Mouse (Mus musculus) layer of hippocampus, adult 11-12 months (tissue): ENCODE data around the gene Ube2v1.
A peak's percentile ranks its signal among the peaks of the same experiment; 100 is the strongest.
"Not testable (repeated sequence)": the region's sequence is repeated elsewhere in the genome, so short reads cannot be mapped to it uniquely, and the experiment has no call there.

ENCODE experiments used
- DNase-seq: peaks from one replicate; pipeline ENCODE4 v3.0.0; 2022; ENCODE audit warnings: low spot score

Ube2v1 gene

DNA sequence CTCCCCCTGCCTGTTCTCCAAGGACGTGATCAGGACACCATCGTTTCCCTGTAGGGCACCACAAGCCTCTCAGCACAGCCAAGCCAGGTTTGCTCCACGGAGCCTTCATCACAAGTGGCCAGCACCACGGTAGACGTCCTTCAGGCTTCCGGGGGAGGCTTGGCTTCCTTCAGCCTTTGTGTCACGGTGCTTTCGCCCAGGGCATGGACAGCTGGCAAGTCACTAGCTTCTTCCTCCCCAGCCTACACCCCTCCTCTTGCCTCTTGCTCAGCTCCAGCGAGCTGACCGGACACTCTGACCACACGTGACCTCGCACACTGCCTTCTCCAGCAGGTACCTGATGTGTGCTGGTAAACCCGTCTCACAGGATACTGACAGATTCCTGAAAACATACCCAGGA is 9.5 kb downstream of the Ube2v1 start:
- DNase-seq = no peak

DNA sequence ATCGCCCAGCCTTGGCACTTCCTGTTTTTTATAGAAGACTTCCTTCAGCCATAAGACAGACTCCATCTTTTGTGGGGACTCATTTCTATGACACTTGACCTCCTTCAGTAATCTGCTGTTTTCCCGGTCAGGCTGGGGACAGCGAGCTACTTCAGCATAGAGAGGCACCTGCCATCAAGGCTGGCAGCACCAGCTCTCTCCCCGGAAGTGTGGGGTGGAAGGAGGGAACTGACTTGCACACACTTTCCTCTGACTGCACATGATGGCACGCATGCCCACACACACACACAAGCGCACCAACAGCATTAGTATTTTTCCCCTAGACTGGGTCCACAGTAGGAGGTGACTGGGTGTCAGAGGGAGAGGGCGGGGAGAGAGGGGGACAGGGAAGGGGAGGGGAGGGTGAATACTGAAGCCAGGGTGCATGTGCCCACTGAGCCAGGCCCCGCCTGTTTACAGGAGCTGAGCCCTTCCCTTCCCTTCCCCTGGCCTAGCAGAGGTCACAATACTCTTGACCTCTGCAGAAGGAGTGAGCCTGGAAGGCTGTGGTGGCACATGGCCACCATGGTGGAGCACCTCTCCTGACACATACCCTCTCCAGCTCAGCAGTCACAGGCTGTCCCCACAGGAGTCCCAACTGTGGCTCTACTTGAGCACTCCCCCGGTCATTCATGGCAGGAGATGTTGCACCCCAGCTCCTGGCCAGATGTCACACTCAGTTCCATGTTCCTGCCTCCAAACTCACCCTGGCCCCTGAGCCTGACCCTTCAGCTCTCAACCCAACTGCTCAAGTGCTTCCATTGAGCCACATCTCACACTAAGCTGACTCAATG is 10.4 kb downstream of the Ube2v1 start:
- DNase-seq = no peak

DNA sequence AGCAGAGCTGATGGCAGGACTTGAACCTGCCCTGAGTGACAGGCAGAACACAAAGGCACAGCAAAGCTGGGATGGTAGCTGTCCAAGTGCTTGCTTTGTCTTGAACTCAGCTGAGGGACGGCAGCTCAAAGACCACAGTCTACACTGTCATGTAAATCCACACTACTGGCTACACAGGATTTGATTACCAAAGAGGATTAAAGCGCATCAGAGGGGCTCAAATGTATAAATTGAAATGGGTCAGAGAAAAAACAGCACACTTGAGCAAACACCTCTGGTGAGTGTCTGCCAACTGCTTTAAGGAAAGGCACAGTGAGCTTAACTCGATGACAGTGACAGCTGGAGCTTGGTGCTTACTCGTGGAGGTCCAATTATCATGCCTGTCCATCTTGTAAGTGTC is 14.4 kb downstream of the Ube2v1 start:
- DNase-seq = no peak

GRCm38 (mm10) chr2:167617034-167617433 is 14.9 kb downstream of the Ube2v1 start:
- DNase-seq = no peak

DNA sequence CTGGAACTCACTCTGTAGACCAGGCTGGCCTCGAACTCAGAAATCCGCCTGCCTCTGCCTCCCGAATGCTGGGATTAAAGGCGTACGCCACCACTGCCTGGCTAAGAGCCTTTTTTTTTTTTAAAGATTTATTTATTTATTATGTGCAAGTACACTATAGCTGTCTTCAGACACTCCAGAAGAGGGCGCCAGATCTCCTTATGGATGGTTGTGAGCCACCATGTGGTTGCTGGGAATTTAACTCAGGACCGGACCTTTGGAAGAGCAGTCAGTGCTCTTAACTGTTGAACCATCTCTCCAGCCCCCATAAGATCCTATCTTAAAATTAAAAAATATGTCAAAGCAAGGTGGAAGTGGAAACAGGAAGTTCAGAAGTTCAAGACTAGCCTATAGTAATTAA is 18.6 kb downstream of the Ube2v1 start:
- DNase-seq = not testable (repeated sequence)

GRCm38 (mm10) chr2:167612122-167612521 is 19.8 kb downstream of the Ube2v1 start:
- DNase-seq = no peak

DNA sequence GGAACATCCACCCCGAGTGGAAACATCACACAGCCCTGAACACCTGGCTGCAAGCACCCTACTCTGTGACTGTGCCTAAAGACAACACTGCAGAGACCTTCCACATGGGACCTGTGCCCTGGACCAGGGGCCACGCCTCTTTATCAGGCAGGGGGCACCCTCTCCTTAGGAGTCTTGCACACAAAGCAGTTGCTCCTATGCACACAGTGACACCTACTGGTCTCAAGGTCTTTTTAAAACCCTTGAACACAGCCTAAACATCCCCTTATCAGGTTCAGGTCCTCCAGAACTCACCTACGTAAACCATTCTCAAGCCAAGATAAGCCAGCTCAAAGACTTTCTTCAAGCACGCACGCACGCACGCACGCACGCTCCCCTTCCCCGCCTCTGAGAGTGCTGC is 20.6 kb downstream of the Ube2v1 start:
- DNase-seq = no peak

- no peak for DNase-seq
These were observed 25.2 kb downstream of the Ube2v1 start for GRCm38 (mm10) chr2:167606745-167607123.

GRCm38 (mm10) chr2:167605817-167606744 is 25.8 kb downstream of the Ube2v1 start:
- DNase-seq = no peak

DNA sequence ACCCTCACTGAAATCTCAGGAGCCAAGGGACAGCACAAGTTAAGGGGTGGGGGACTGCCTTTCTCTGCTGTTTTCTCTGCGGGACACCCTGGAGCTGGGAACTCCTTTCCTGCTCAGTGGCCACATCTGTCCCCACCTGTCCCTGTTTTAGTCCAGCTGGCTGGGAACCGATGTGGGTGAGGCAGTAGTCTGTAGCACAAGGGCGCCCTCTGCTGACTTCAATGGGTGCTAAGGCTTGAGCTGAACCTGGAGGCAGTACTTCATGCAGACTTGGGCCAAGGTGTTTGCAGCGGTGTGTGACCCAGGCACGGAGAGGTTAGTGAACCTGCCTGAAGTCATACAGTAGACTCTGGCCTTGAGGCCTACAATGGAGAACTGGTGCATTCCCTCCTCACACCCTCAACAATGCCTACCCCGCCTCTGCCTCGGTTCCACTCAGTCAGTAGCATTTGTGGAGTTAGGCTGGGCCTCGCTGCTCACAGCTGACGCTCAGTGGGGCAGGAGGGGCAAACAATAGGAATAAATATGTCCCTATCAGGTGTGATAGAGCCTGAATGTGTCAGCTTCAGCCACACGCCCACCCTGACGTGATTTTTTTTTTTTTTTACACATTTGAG is 26.6 kb downstream of the Ube2v1 start:
- DNase-seq = peak; percentile 92

DNA sequence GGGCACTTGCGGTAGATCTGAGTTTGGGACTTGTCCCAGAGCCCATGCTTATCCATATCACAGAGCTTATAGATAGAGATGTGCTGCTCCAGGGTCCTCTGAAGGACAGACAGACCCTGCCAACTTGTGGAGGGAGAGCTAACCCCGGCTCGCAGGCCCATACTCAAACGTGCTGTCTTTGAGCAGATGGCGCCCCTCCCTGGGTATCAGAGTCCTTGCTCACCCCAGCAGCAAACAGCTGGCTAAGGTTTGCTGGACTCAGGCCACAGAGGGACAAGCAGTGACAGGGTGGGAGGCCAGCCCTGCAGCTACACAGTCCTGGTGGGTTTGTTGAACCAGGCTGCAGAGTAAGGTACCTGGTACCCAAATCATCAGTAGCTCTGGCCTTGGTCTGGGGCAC is 28.9 kb downstream of the Ube2v1 start:
- DNase-seq = no peak

DNA sequence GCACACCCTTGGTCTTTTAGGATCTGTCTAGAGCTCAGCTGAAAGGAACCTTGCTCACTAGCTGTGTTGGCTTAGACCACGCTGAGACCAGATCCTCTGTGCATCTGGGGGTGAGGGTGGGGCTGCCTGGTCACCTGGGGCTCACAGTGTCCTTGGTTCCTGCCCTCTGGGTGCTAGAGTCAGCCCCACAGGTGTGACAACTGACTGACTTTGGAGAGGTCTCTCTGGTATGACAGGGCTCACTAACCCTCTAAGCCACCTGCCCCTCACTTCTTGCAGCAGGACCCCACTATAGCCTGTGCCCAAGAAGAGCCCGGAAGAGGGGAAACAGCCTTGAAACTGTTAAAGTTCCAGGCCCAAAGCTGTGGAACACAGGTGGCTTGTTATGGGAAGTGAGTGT is 29.5 kb downstream of the Ube2v1 start:
- no peak for DNase-seq

DNA sequence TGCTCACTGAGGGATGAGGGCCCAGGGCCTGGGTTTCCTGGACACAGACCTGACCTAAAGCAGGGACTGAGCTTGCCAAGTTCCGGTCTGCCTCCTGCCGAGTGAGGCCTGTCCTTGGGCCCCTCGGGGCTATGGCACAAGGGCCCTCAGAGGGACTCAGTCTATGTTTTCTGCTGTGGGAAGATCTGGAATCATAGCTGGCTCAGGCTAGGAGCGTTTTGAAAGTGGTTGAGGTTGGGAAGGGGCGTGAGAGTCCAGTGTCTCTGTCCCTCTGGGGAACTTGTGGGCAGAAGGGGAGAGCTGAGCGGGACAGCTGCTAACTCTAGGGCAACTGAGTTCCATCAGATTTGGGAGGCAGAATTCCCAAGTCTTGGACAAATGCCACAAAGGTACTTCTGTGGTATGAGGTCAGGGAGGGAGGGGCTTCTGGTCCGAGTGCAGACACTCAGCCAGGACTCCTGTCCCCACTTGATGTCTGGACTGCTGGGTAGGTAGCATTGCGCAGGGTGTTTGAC is 31.4 kb downstream of the Ube2v1 start:
- DNase-seq = no peak

DNA sequence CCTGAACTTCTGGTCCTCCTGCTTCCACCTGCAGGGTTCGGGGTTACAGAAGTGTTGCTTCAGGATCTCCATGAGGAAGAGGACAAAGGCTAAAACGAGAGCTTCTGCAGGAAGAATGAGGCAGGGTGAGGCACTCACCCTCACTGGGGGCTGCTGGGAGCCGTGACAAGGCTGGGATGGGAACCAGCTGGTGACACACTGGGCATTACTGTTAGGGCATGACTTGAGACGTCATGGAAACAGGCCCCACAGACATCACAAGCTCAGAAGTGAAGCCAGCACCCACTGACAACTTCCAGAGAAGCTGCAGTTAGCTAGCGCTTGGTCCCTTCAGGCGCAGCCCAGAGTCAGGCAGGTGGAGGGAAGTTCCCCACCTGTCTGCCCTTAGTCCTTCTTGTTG is 32.0 kb downstream of the Ube2v1 start:
- DNase-seq = no peak

DNA sequence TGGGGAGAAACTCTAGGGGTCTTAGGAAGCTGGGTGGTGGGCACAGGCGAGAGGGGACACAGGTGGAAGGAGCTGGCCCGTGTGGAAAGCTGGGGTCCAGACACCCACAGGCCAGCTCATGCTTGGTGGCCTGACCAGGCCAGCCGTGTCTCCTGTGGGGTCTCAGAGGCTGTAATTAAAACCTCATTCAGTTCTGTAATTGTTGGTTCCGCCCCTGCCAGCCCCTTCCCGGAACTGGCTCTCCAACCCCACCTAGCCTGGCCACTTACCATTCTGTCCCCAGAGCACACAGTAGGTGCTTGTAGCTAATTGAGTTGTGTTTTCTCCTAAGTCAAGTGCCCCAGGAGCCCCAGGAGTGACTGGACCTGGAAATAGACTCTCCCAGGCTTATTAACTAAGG is 32.7 kb downstream of the Ube2v1 start:
- no peak for DNase-seq

DNA sequence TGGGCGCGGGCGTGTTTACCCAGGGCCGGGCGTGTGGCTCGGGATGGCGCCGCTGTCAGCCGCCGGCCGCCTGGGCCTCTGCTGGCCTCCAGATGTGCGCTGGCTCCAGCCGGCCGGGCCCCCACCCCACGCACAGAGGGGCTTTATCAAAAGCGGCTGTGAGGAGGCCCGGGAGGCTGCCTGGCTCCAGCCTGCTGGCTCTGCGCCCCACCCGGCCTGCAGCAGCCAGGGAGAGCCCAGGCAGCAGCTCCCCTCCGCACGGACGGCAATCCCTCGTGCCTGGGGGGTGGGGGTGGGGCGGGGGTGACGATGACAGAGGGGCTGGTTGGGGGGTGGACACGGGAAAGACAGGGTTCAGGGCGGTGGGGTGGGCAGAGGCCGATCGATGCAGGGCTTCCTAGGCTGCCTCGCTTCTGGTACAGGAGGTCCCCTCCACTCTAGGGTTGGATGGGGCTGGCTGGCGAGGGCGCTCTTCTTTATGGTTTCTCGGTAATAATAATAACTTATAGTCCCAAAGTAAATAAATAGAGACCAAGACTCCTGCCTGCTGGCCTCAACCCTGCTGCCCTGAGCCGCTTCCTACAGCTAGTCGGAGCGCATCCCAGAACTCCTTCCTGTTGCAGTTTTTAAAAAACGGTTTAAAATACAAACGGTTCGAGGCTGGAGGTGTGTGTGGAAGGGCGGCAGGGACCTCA is 34.3 kb downstream of the Ube2v1 start:
- no peak for DNase-seq

GRCm38 (mm10) chr2:167596726-167597491 is 35.0 kb downstream of the Ube2v1 start:
- DNase-seq = no peak

DNA sequence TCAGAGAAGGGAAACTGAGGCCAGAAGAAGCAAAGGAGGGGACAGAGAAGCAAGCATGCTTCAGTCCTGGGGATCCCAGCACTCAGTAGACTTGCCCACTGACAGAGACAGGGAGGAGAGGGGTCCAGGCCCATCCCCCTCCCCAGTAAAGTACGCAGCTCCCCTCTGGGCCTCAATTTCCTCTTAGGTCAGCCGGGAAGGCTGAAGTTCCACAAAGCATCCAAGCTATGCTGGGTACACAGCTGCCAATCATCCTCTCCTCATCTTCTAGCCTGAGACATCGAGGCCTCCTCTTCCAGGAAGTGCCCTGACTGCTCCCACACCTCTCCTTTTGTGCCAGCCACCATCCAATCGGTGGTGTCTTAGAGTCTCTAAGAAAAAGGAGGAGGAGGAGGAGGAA is 35.6 kb downstream of the Ube2v1 start:
- no peak for DNase-seq

DNA sequence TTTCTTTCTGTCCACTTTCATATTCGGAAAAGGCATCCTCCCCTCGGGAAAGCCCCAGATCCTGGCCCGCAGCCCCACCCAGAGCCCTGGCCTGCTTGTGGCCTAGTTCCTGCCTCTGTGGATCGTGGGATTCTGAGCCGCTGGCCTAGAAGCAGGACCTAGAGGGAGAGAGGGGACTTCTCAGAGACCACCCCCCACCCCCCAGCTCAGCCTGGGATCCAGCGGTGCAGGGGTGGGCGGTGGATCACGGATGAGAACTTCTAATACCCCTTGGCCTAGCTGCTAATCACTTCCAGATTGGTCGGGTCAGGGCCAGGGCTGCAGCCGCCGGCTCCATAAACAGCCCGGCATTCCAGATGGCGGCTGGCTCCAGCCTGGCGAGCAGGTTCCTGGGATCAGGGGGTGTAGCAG is 36.1 kb downstream of the Ube2v1 start:
- DNase-seq = no peak

DNA sequence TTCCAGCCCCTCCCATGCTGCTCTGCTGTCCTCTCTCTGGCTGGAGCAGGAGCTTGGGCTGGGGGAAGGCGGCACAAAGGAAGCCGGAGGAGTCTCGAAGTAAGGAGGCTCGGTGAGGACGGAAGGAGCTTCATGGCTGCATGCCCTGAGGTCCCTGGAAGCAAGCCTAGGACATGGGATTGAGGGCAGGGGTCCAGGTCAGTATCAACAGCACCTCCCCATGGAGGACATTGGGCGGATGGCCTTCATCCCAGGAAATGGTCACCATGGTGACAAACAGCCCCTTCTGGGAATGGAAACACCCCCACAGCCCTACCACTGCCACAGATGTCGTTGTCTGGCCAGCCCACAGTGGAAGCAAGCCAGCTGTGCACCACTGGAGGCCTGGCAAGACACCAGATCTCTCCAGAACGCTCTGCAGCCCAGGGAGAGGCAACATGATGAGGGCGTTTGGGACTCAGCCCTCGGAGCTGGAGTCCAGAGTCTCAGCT is 37.4 kb downstream of the Ube2v1 start:
- DNase-seq = peak; percentile 57
